8 mouse cellular contexts compared by ENCODE assay signal in the genomic region with DNA sequence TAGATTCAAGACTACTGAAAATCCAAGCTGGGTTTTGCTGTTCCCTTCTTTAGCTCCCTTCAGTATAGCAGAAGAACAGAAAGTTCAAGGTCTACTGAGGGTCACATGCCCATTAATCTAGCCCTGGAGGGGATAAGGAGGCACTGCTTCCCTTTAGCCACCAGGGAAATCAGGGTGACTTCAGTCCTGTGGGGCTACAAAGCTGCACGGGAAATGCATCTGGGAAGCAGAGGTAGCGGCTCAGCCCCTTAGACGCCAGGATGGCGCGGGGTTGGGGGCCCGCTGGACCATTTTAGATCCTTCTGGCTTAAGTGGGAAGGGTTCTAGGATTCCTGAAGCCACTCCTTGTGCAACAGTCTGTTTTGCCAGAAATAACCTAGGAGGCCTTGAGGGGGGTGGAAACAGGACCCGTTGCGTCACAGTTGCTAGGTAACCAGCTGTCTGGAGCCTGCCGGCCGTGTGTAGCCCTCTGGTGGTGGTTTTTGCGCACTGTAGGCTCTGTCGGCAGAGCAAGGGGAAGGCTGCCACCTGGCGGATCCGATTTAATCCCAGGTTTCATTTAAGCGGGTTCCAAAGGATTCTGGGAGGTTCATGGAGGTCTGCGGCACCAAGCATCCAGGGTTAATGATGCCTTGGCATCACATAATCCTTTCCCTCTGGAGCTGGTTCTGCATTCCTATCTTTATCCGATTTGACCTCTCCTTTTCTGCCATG. TPM values are rescaled to one million over a fixed set of nuclear protein-coding genes. Genes with fewer than 3 reads are reported as not detected.
DNase-seq lines count a peak whose midpoint lies in the region; ATAC-seq and TF ChIP-seq lines count a peak whose summit lies in the region.

No protein-coding gene starts in this region.

- no peak for TF ChIP-seq POLR2A in cerebellum, adult 2 months (IDR thresholded peaks at IDR 0.05; ENCODE audit: borderline replicate concordance, insufficient read depth, low read length)
- no peak for TF ChIP-seq POLR2A in lung, adult 2 months (IDR thresholded peaks at IDR 0.05; ENCODE audit: borderline replicate concordance, extremely low read depth, low read depth, low read length)

- peak overlapping the region; percentile 8; the same call in 1 of the 2 replicates for H3K27ac ChIP-seq in cerebellum, adult 2 months (ENCODE audit: insufficient read depth, low read length)
- peak overlapping the region; percentile 88 for H3K27ac ChIP-seq in layer of hippocampus, adult 2 months

- H3K4me1 ChIP-seq in G1E (ENCODE audit: insufficient read depth, low read depth, low read length), result peaks cover 8% of the 10 kb centered on the region
- peaks cover 11% of the 10 kb centered on the region for H3K4me1 ChIP-seq in cerebellum, adult 2 months (ENCODE audit: control insufficient read depth, insufficient read depth, low read length)
- no peaks in the 10 kb centered on the region for H3K4me1 ChIP-seq in lung, adult 2 months (ENCODE audit: control insufficient read depth, insufficient read depth, low read length)

- H3K9me3 ChIP-seq in G1E (replicated peaks), result no peaks in the 10 kb centered on the region

- peak; percentile 84 for ATAC-seq in G1E (ENCODE audit: extremely low read depth, insufficient number of reproducible peaks, low FRiP score, poor library complexity, severe bottlenecking)
- ATAC-seq in neutrophil, adult 5-6 weeks (ENCODE audit: extremely low read depth, insufficient number of reproducible peaks, low FRiP score, poor library complexity, severe bottlenecking), result peak; percentile 74

- H3K4me3 ChIP-seq in G1E (ENCODE audit: low read depth, low read length), result no peak overlapping the region
- H3K4me3 ChIP-seq in cerebellum, adult 2 months (replicated peaks; ENCODE audit: insufficient read depth, low read depth, low read length), result no peak overlapping the region
- peak overlapping the region; percentile 36; the same call in 1 of the 2 replicates for H3K4me3 ChIP-seq in layer of hippocampus, adult 2 months
- no peak overlapping the region for H3K4me3 ChIP-seq in lung, adult 2 months (replicated peaks; ENCODE audit: extremely low read depth, low read depth, low read length)

- no peaks in the 10 kb centered on the region for H3K27me3 ChIP-seq in G1E (ENCODE audit: insufficient read depth, low read length)
- no peaks in the 10 kb centered on the region for H3K27me3 ChIP-seq in cerebellum, adult 2 months (ENCODE audit: control insufficient read depth, insufficient read depth, low read length)

- peak; percentile 69 for DNase-seq in G1E (ENCODE audit: low spot score)
- peak; percentile 94 to 97 for DNase-seq in cerebellum, adult 2 months
- peak; percentile 98 for DNase-seq in forelimb bud, embryonic 11.5 days (ENCODE audit: low read depth, low spot score)
- DNase-seq in heart, postnatal 4 days, result peak; percentile 96
- peak; percentile 96 to 98 for DNase-seq in layer of hippocampus, adult 2 months (ENCODE audit: low spot score in 2 of 2)
- DNase-seq in lung, adult 2 months, result peak; percentile 87
- DNase-seq in testis, postnatal 14 days (ENCODE audit: low spot score), result peak; percentile 85

- TF ChIP-seq CTCF in G1E (IDR thresholded peaks at IDR 0.05; ENCODE audit: low read depth, low read length), result peak; percentile 76
- TF ChIP-seq CTCF in cerebellum, adult 2 months (IDR thresholded peaks at IDR 0.05; ENCODE audit: borderline replicate concordance, insufficient read depth, low read depth, low read length), result peak; percentile 99
- TF ChIP-seq CTCF in layer of hippocampus, adult 2 months (conservative IDR thresholded peaks at IDR 0.05), result peak; percentile 99
- TF ChIP-seq CTCF in lung, adult 2 months (IDR thresholded peaks at IDR 0.05; ENCODE audit: insufficient read depth, low read length), result peak; percentile 97

- H3K36me3 ChIP-seq in G1E (replicated peaks), result no peaks in the 10 kb centered on the region

- WGBS in cerebellum, adult 2 months, result 4% methylated on average over 17 of the region's 17 CpGs
- WGBS in lung, adult 2 months, result 7% methylated on average over 17 of the region's 17 CpGs

RNA-seq across cellular contexts. Expression of a gene that starts 13.3 kb away (rescaled TPM):
- not detected in 2 replicates for total RNA-seq in G1E (2014; fragmentation: Nextera tagmentation)
- 0.05 and 0.23 TPM in 2 replicates for total RNA-seq in G1E (2017)
- polyA plus RNA-seq in G1E (2012), result not detected in 2 replicates
- 99.5 and 99.6 TPM in 2 replicates for polyA plus RNA-seq in cerebellum, adult 2 months (2012; rRNA removed)
- 100 to 1,000 TPM; 121 to 125 TPM for total RNA-seq in heart, postnatal 4 days (2021)
- 100 to 1,000 TPM; 106 to 110 TPM for total RNA-seq in layer of hippocampus, adult 2 months (2021)
- polyA plus RNA-seq in lung, adult 2 months (2012; rRNA removed), result 29.7 and 35.3 TPM in 2 replicates
- total RNA-seq in neutrophil, adult 5-6 weeks (2017), result not detected in 2 replicates

RNA-seq across cellular contexts. Expression of a gene that starts 38.0 kb away (rescaled TPM):
- total RNA-seq in G1E (2014; fragmentation: Nextera tagmentation), result 25.2 and 35.2 TPM in 2 replicates
- 30.0 and 35.3 TPM in 2 replicates for total RNA-seq in G1E (2017)
- polyA plus RNA-seq in G1E (2012), result 201 and 251 TPM in 2 replicates
- 29.3 and 29.8 TPM in 2 replicates for polyA plus RNA-seq in cerebellum, adult 2 months (2012; rRNA removed)
- total RNA-seq in heart, postnatal 4 days (2021), result 10 to 100 TPM; 15.7 to 16.7 TPM
- total RNA-seq in layer of hippocampus, adult 2 months (2021), result 10 to 100 TPM; 25.6 to 27.4 TPM
- polyA plus RNA-seq in lung, adult 2 months (2012; rRNA removed), result 44.1 and 50.6 TPM in 2 replicates
- total RNA-seq in neutrophil, adult 5-6 weeks (2017), result 57.0 and 72.0 TPM in 2 replicates

RNA-seq across cellular contexts. Expression of a gene that starts 52.5 kb away (rescaled TPM):
- not detected in 2 replicates for total RNA-seq in G1E (2014; fragmentation: Nextera tagmentation)
- not detected in 2 replicates for total RNA-seq in G1E (2017)
- not detected in 2 replicates for polyA plus RNA-seq in G1E (2012)
- 64.7 and 68.6 TPM in 2 replicates for polyA plus RNA-seq in cerebellum, adult 2 months (2012; rRNA removed)
- 10 to 100 TPM in 1 of 2 experiments, 1 to 10 TPM in 1; 10.0 to 10.3 TPM for total RNA-seq in heart, postnatal 4 days (2021)
- total RNA-seq in layer of hippocampus, adult 2 months (2021), result 10 to 100 TPM; 15.3 to 16.5 TPM
- polyA plus RNA-seq in lung, adult 2 months (2012; rRNA removed), result 13.6 and 14.3 TPM in 2 replicates
- not detected in 2 replicates for total RNA-seq in neutrophil, adult 5-6 weeks (2017)

RNA-seq across cellular contexts. Expression of a gene that starts 53.1 kb away (rescaled TPM):
- total RNA-seq in G1E (2014; fragmentation: Nextera tagmentation), result not detected in 2 replicates
- total RNA-seq in G1E (2017), result 0.05 and 0.17 TPM in 2 replicates
- not detected in 2 replicates for polyA plus RNA-seq in G1E (2012)
- 41.1 and 44.0 TPM in 2 replicates for polyA plus RNA-seq in cerebellum, adult 2 months (2012; rRNA removed)
- total RNA-seq in heart, postnatal 4 days (2021), result 100 to 1,000 TPM; 196 to 210 TPM
- 10 to 100 TPM; 20.6 to 25.9 TPM for total RNA-seq in layer of hippocampus, adult 2 months (2021)
- polyA plus RNA-seq in lung, adult 2 months (2012; rRNA removed), result 20.7 and 26.1 TPM in 2 replicates
- not detected in 2 replicates for total RNA-seq in neutrophil, adult 5-6 weeks (2017)

Comparison
In these comparisons a context has a peak if more than half of its experiments do, and no peak if none do; other contexts are left out.
1. RNA of a gene that starts 13.3 kb away (total RNA-seq): 121 to 125 TPM in heart, postnatal 4 days and 106 to 110 TPM in layer of hippocampus, adult 2 months; not detected in neutrophil, adult 5-6 weeks and 0.05 to 0.23 TPM in G1E; every median in the first group is over 10 times any median in the second.
2. RNA of a gene that starts 52.5 kb away (total RNA-seq): 15.3 to 16.5 TPM in layer of hippocampus, adult 2 months and 10.0 to 10.3 TPM in heart, postnatal 4 days; not detected in G1E and not detected in neutrophil, adult 5-6 weeks; every median in the first group is over 10 times any median in the second.
3. Peak in every context shown above with its lines, with median percentiles within 50 percentile points of each other: DNase-seq and CTCF ChIP-seq.